Mouse (Mus musculus): ENCODE measurements around the gene Celf5.

Celf5 gene

GRCm38 (mm10) chr10:81497401-81498270 lies 15.1 kb upstream of the Celf5 start:
- DNase-seq (ENCODE audit: low read depth, low spot score): no peak

GRCm38 (mm10) chr10:81496969-81497368 lies 14.5 kb upstream of the Celf5 start:
- DNase-seq (ENCODE audit: low read depth, low spot score): no peak

GRCm38 (mm10) chr10:81496264-81496901 lies 13.9 kb upstream of the Celf5 start, which contains the start of gene Ncln:
TSS of gene Ncln (minus strand) at chr10:81496392.
- DNase-seq (ENCODE audit: low read depth, low spot score): peak; percentile 98

GRCm38 (mm10) chr10:81495616-81496263 lies 13.2 kb upstream of the Celf5 start:
- DNase-seq (ENCODE audit: low read depth, low spot score): no peak

- no peak for DNase-seq (ENCODE audit: low read depth, low spot score)
These were observed 12.6 kb upstream of the Celf5 start for GRCm38 (mm10) chr10:81495151-81495550.

- no peak for DNase-seq (ENCODE audit: low read depth, low spot score)
These were observed 11.9 kb upstream of the Celf5 start for GRCm38 (mm10) chr10:81494260-81495041.

- DNase-seq (ENCODE audit: low read depth, low spot score): peak; percentile 57
These were observed 11.2 kb upstream of the Celf5 start for GRCm38 (mm10) chr10:81493601-81494220.

- DNase-seq (ENCODE audit: low read depth, low spot score): no peak
These were observed 10.2 kb upstream of the Celf5 start for GRCm38 (mm10) chr10:81492606-81493240.

- DNase-seq (ENCODE audit: low read depth, low spot score): no peak
These were observed 8.5 kb upstream of the Celf5 start for GRCm38 (mm10) chr10:81491018-81491417.

GRCm38 (mm10) chr10:81489941-81490340 lies 7.4 kb upstream of the Celf5 start:
- DNase-seq (ENCODE audit: low read depth, low spot score): no peak

GRCm38 (mm10) chr10:81488081-81488480 lies 5.6 kb upstream of the Celf5 start:
- DNase-seq (ENCODE audit: low read depth, low spot score): no peak

- DNase-seq (ENCODE audit: low read depth, low spot score): no peak
These were observed 4.0 kb upstream of the Celf5 start for GRCm38 (mm10) chr10:81486496-81486895.

GRCm38 (mm10) chr10:81485479-81486018 lies 3.0 kb upstream of the Celf5 start:
- DNase-seq (ENCODE audit: low read depth, low spot score): no peak

GRCm38 (mm10) chr10:81485060-81485449 lies 2.5 kb upstream of the Celf5 start:
- peak; percentile 72 for DNase-seq (ENCODE audit: low read depth, low spot score)

GRCm38 (mm10) chr10:81484441-81485059 lies 2.0 kb upstream of the Celf5 start:
- DNase-seq (ENCODE audit: low read depth, low spot score): no peak

GRCm38 (mm10) chr10:81483983-81484382 lies 1.5 kb upstream of the Celf5 start:
- DNase-seq (ENCODE audit: low read depth, low spot score): peak; percentile 80

- no peak for DNase-seq (ENCODE audit: low read depth, low spot score)
These were observed 640 bp downstream of the Celf5 start for GRCm38 (mm10) chr10:81481605-81482532.

GRCm38 (mm10) chr10:81474461-81474860 lies 8.0 kb downstream of the Celf5 start:
- DNase-seq (ENCODE audit: low read depth, low spot score): no peak

GRCm38 (mm10) chr10:81473003-81473451 lies 9.5 kb downstream of the Celf5 start:
- peak; percentile 88 for DNase-seq (ENCODE audit: low read depth, low spot score)

All from CD4-positive, CD25-positive, alpha-beta regulatory T cell, adult 2 months (primary cell).